Mouse (Mus musculus): ENCODE measurements around the gene Arfip1.

- no peak for TF ChIP-seq CTCF (IDR thresholded peaks at IDR 0.05; ENCODE audit: low read depth)
- TF ChIP-seq EP300 (IDR thresholded peaks at IDR 0.05; ENCODE audit: low read depth), result no peak
Measured at GRCm38 (mm10) chr3:84568540-84568939, 13.9 kb downstream of the Arfip1 start.
